Mouse (Mus musculus): ENCODE results near the gene Pum1. TPM values are rescaled to one million over a fixed set of nuclear protein-coding genes. Genes with fewer than 3 reads are reported as not detected.
"Not testable (repeated sequence)": the region's sequence is repeated elsewhere in the genome, so short reads cannot be mapped to it uniquely, and the experiment has no call there.

Pum1 gene
- 10 to 100 TPM; 55.5 to 62.1 TPM for total RNA-seq (2021)

DNA sequence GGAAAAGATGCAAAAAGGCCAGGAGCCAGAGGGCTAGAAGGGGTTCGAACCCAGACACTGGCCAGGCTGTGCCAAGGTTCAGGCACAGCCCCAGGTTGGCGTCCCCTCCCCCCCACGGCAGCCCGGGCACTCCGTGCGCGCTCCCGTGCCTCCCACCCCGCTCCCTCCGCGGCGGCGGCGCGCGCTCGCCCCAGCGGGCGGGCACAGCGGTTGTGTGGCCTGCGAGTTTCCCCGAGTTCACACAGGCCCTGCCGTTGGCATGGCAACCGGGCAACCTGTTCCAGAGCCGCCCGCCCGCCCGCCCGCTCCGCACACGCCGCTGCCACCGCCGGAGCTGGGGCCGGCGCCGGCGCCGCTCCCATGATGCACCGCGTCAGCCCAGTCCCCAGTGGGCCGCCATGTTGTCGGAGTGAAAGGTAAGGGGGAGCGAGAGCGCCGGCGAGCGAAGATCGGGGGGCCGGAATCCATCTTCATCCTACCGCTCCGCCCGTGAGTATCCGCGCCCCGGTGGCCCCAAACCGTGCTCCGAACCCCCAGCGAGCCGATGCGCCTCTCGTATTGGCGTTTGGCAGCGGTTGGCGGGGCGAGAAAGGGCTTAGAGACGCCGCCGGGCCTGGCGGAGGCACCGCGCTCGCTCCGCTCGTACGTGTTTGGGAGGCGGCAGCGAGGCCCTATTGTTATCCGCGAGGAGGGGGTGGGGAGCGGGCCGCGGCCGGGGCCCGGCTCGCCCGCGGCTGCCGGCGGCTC, at the start of gene Pum1:
Gene Pum1 (plus strand): TSS at position 343 of the 747 bp plus-strand sequence.
- intact Hi-C loops (cut with DNase I) = no loop called here
- DNase-seq = peak; percentile 80 to 90

DNA sequence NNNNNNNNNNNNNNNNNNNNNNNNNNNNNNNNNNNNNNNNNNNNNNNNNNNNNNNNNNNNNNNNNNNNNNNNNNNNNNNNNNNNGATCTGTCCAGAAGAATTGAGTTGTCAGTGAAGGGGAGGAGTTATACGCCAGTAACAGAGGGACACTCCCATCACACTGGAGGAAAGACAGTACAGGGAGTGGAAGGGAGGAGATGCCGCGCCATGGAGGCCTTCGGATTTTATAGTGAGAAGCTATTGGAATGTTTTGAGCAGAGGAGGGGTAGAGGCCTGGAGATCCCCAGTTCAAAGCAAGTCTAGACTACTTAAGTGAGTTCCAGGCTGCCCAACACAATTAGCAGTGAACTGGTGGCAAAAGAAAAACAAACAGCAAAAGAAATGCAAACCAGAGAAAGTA, 33.7 kb upstream of the Pum1 start:
- peak; percentile 36 to 49 for DNase-seq
- intact Hi-C loops (cut with DNase I) = no loop called here

DNA sequence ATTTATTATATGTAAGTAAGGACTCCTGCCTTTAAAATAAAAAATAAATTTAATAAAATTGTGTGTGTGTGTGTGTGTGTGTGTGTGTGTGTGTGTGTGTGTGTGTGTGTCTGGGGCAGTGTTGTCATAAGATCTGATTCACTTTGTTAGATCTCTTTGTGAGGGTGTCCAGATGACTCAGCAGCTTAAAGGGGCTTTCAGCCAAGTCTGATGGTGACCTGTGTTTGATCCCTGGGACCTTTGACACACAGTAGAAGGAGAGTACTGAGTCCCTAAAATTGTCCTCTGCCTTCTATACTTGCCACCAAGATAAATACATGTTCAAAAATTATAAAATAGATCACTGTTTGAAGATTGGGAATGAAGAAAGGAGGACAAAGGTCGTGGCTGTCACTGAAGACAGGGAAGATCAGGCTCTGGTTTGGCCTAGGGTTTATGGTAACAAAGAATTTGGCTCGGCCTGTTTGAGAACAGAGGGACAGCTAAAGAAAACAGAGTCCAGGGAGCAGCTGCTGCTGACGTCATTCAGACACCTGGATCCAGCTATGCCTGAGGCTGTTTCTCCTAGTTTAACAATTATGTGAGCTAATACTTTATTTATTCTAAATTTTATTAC, 32.8 kb upstream of the Pum1 start:
- DNase-seq = no peak
- intact Hi-C loops (cut with DNase I) = no loop called here

DNA sequence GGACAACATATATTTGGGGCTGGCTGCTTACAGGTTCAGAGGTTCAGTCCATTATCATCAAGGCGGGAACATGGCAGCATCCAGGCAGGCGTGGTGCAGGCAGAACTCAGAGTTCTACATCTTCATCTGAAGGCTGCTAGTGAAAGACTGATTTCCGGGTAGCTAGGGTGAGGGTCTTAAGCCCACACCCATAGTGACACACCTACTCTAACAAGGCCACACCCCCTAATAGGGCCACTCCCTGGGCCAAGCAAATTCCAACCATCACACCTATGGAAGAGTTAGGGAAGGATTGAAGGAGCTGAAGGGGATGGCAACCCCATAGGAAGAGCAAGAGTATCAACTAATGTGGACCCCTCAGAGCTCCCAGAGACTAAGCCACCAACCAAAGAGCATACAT, 28.0 kb upstream of the Pum1 start:
- intact Hi-C loops (cut with DNase I); DNase-seq: not testable (repeated sequence)

DNA sequence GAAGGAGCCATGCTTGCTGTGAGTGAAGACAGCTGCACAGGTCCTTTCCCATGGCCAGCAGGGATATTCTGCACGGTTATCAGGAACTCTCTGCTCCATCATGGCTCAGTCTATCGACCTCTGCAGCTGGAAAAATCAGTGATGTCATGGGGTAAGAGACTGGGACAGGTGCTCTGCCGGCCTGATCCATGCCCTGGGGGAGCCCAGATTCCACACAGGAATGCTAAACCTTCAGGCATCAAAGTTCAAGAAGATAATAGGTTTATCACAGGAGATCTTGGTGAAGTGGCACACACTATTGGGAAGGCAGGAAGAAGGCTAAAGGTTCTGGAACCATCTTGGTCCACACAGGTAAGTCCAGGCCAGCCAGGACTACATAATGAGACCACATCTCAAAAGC, 26.4 kb upstream of the Pum1 start:
- intact Hi-C loops (cut with DNase I) = no loop called here
- DNase-seq = no peak

DNA sequence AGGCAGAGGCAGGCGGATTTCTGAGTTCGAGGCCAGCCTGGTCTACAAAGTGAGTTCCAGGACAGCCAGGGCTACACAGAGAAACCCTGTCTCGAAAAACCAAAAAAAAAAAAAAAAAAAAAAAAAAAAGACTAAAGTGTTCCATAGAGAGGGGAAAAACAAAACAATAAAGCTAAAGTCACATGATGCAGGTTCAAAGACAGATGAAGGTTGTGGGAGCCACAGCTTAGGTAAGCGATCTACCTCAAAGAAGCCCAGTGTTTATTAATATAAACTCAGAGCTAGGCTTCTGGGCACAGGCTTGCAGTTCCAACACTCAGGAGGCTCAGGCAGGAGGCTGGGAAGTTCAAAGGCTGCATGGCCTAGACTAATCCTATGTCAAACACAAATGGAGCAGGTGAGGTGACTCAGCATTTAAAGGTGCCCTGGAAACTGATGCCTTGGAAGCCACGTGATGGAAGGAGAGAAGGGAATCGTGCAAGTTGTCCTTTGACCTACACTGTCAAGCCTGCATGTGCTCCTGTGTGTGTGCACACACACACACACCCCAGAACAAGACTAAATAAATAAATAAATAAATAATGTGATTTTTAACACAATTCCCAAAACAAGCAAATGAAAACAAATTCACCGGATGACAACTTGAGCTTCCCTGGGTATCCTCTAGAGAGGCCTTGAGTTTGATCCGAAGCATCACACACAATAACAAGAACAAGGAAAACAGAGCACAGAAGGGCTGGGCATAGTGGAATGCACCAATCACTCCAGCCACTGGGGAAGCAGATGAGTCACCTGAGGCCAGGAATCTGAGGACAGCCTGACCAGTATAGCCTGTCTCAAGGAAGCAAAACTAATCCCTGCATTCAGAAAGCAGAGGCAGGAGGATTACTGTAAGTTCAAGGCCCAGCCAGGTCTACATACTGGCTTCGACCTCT, 25.4 kb upstream of the Pum1 start:
- no peak for DNase-seq
- intact Hi-C loops (cut with DNase I) = no loop called here

DNA sequence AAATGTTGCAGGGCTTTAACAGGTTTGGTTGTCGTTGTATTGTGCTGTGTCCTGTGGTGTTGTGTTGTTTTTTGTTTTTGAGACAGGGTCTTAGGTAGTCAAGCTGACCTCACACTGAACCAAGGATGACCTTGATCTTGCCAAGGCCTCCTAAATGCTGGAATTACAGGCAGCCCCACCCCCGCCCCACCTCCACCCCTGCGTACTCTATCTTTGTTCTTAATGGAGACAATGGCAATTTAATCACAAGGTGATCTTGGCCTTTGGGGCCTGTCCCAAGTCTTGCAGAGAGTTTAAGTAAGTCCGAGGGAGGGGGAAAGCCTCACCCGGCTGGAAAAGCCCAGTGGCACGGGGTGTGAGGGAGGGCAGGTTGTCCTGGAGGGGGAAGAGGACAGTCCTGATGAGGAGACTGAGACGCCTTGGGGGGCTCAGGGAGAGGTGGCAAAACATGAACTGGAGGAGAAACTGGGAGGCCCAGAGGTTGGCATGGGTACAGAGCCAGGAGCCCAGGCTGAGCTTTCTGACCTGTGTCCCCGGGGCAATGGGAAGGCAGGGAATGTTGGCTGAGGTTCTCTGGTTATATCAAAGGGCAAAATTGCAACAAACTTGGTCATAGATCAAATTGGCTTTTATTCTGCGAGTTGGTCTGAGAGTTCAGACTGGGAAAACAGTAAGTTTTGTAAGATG, 22.9 kb upstream of the Pum1 start:
- DNase-seq = no peak
- intact Hi-C loops (cut with DNase I) = no loop called here

DNA sequence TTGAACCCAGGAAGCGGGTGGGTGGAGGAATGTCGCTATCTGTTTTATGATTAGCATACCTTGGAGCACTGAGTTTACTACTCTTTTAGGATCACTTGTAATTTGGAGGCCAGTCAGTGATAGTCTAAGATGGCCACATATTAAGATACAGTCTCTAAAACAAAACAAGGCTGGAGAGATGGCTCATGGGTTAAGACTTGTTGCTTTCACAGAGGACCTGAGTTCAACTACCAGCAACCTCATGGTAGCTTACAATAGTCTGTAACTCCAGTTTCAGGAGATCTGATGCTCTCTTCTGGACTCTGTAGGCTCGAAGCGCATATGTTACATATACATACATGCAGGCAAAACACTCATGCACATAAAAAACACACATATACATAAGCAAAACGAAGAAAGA, 20.7 kb upstream of the Pum1 start:
- intact Hi-C loops (cut with DNase I) = no loop called here
- DNase-seq = no peak

DNA sequence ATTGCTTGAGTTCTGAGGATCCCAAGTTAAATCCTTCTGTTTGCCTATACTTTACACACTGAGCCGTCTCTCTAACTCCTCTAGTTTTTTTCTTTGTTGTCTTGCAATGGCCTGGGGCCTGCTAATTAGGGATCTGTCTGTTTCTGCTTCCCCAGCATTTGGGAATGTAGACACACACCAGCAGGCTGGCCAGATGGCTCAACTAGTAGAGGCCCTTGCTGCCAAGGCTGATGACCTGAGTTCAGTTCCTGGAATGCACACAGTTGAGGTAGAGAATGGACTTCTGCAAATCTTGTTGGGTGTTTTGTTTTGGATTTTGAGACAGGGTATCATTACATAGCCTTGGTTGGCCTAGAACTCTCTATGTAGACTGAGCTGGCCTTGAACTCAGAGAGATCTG, 17.7 kb upstream of the Pum1 start:
- intact Hi-C loops (cut with DNase I) = no loop called here
- no peak for DNase-seq

DNA sequence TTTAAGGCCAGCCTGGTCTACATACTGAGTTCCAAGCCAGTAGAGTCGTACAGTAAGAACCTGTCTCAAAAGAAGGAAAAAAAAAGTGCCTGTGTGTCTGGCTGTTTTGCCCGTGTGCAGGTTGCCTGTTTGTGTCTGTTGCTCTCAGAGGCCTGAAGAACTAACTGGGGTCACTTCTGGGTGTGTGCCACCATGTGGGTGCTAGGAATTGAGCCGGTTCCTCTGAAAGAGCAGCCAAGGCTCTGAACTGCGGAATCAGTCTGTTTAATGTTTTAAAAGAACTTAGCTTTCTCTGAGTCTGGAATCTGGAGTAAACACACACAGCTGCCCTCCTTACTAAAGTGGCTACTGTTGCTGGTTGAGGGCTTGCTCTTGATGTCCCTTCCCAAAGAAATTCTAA, 11.8 kb upstream of the Pum1 start:
- intact Hi-C loops (cut with DNase I) = no loop called here
- DNase-seq = no peak

DNA sequence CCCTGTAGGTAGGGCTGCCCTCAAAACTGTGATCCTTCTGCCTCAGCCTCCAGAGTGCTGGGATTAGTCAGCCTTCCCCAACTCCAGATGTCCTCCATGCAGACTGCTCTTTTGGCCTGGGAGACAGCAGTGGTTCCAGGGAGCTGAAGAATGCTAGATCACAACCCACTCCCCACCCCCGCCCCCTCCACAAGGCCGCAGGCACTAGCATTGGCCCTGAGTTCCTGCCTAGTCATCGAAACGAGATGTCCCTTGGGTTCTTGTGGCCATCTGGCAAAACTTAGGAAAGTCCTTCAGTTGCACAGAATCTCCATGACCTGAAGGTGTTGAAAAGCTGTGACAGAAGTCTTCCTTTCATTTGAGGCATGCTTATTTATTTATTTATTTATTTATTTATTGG, 10.6 kb upstream of the Pum1 start:
- intact Hi-C loops (cut with DNase I) = no loop called here
- no peak for DNase-seq

DNA sequence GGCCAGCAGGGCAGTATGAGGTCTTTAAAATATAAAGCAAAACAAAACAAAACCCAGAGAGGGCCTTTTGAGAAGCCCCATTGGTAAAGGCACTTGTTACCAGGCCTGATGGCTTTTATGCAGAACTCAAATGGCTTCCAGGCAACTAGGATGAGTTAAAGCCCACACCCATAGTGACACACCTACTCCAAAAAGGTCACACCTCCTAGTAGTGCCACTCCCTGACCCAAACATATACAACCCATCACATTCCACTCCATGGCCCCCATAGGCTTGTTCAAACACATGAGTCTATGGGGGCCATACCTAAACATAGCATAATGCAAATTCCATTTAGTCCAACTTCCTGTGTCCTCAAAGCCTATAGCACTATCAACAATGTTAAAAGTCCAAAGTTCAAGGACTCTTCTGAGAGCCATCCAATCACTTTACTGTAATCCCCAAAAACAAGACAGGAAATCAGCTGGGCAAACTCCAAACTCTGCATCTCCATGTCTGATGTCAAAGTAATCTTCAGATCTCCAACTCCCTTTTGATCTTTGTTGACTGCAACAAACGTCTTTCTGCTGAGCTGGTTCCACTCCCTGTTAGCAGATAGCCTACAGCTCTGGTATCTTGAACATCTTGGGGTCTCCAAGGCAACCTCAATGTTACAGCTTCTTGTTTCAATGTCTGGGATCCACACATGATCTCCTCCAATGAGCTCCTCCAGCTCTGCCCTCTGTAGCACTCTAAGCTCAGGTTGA, 5.1 kb upstream of the Pum1 start:
- no peak for DNase-seq
- intact Hi-C loops (cut with DNase I) = no loop called here

DNA sequence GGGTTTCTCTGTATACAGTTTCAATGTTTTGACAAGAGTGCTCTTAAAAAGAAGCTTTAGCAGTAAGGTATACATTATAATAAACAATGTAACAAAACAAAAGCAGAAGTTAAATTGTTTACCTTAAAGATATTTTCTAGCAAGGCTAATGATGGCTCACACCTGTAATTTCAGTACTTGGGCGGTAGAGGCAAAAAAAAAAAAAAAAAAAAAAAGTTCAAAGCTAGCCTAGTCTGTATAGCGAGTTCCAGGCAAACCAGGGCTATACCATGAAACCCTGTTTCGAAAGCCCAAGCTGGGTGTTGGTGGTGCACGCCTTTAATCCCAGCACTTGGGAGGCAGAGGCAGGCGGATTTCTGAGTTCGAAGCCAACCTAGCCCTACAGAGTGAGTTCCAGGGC, 3.7 kb upstream of the Pum1 start:
- intact Hi-C loops (cut with DNase I) = no loop called here
- no peak for DNase-seq

DNA sequence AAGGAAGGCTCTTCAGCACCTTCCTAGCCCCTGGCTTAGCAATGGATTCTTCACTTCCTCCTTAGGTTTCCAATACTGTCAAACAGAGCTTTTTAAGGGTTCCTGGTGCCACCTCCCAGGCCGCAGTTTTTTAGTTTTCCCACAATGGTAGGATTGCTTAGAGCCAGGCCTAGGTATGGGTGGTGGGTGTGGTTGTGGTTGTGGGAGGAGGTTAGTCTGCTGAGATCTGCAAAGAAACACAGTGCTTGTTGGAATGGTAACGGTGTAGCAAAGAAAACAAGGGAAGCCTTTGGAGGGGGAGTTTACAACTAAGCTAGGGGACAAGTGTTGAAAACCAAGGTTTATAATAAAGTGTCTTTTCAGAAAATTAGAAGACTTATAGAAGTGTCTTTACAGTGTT, 3.0 kb upstream of the Pum1 start:
- no peak for DNase-seq
- intact Hi-C loops (cut with DNase I) = no loop called here

DNA sequence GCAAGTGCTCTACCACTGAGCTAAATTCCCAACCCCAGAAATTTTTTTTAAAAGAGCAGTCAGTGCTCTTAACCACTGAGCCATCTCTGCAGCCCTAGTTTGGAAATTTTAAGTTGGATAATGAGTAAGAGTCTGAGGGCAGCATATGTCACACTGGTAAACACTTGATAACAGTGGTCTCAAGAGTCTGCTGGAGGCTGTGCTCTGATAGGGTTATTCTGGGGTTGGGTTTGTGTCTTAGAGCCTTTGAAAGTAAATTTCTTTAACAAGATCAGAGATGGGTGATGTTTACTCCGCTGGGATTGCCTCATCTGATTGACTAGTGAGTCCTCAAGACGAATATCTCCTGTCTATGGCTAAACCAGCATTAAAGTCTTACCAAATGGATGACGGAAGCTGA, 2.0 kb upstream of the Pum1 start:
- intact Hi-C loops (cut with DNase I) = no loop called here
- DNase-seq = no peak

DNA sequence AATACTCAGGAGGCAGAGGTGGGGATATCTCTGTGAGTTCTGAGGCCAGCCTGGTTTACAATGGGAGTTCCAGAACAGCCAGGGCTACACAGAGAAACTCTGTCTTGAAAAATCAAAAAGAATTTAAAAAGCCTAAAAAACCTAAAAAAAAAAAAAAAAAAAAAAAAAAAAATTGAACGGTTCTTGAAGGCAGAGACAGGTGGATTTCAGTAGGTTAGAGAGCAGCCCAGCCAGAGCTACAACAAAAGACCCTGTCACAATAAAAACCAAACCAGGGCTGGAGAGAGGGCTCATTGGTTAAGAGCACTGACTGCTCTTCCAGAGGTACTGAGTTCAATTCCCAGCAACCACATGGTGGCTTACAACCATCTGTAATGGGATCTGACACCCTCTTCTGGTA, 816 bp upstream of the Pum1 start:
- DNase-seq; intact Hi-C loops (cut with DNase I): not testable (repeated sequence)

DNA sequence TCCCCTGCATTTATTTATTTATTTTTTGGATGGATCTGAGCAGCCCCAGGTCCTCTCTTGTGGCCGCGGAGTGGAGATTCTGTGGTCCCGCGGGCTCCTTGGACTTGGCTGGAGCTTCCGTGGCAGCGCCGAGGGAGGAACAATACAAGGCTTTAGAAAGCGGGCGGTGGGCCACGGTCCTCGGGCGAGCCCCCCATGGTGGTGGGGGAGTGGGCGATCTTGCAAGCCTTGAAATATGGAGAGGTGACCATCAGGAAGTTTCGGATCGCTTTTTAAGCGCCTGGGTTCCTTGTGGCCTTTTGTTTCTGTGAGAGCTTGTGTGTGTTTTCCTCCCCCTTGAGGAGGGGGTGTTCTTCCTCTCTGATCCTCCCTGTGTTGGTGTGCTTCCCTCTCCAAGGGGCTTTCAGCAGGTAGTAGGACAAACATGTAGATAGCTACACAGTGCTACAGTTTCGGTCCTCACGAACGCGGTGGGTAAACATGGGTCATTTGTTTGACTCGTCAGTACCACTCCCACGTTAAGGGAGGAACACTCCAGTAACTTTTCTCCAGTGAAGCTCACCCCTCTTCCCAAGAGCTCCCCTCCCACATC, 785 bp downstream of the Pum1 start:
- intact Hi-C loops (cut with DNase I) = no loop called here
- no peak for DNase-seq

DNA sequence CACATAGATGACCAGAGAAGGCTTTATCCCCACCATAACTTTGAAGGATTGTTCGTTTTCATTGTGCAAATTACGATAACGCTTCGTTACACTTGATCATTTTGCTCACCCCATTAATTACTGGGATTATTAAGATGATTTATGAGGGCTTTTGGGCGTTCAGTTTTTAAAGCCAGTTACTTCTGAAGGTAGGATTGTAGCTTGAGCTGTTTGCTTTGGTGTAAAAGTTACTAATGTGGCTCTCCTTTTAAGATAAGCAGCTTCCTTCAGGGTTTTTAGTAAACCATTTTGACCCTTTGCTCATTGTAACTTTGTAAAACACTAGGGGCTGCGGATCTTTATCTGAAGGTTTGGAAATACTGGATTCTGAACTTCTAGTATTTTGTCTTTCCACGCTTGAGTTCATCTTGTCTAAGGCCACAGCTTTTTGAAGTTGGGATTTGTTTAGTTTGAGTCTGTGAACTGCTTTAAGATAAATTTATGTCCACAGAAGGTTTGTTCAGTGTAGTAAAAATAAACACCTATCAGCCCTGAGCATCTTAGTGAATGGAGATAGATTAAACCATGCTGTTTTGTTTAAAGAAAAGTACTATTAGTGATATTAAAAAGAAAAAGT, 1.4 kb downstream of the Pum1 start:
- DNase-seq = no peak
- intact Hi-C loops (cut with DNase I) = no loop called here

DNA sequence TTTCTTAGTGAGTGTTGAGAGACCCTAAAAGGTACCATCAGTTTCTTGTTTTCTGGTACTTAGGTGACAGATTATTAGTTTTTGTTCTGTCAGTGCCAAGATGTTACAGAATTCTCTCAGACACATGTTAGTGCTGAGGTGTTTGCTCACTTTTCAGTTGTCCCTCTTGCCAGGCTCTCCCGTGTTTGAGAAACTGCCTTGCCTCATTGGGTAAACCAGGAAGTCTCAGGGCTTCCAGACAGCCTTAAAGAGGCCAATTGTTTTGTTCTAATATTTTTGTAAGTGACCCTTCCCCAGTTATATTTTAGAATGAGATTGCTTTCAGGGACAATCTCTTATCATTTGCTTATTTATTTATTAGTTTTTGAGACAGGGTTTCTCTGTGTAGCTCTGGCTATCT, 2.1 kb downstream of the Pum1 start:
- DNase-seq = no peak
- intact Hi-C loops (cut with DNase I) = no loop called here
